Mouse (Mus musculus) CH12F3 (cell line): ENCODE data around the gene Kdm4d.
"Not testable (repeated sequence)": the region's sequence is repeated elsewhere in the genome, so short reads cannot be mapped to it uniquely, and the experiment has no call there.

Source experiments
- in situ Hi-C: fragments of 300-500 bp; cut with MboI; formaldehyde crosslinking; loops from 2 replicates; pipeline ENCODE4 v1.14.3; 2020; ENCODE audit warnings: low sequenced_read_pairs

Kdm4d gene

DNA sequence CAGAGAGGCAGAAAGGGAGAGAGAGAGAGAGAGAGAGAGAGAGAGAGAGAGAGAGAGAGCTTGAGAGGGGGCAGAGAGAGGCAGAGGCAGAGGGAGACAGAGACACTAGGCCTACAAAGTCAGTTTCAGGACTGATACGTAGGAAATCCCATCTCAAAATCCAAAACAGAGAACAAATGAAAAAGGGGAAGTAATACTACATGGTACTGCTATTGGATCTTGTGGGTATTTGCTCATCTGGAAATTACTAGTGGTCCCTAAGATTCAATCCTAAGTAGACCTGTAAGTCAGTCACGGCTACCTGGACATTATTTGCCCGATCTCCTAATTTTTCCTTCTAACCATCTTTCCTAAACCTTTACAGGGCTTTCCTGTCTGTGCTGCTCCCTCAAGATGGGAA is 44.0 kb downstream of the Kdm4d start:
- in situ Hi-C loops, result no loop called here

DNA sequence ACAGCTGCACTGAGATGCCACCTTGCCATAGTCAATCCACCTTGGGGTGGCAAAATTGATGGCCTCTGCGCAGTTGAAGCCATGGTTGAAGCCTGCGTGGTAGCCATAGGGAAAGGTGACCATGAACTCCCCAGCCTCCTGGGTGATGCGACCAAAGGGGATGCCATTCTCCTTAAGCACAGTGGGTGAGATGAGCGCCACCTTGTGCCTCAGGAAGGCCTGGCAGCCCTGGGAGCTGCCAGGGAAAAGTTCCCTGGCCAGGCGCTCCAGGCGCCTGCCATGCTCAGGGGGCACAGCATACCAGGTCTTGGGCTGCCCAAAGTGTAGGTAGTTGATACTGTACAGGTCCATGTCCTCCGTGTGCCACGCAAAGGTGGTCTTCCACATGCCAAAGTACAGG is 49.2 kb downstream of the Kdm4d start:
- in situ Hi-C loops, result not testable (repeated sequence)

DNA sequence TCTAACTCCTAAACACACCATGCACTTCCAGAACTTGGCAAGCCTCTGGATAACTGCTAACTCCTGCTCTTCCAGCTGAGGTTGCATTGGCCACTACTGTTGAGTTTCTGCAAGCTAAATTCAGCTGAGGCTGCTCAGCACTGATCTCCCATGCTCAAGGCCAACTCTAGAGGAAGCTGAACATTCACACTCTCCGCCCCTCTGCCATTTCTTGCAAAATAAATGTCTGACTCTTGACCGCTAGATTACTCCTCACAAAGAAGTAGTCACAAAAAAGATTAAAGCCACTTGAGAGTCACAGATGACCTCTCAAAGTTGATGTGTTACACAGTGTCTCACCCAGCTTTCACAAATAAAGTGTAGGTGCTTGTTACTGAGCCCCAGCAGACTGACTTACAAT is 53.2 kb downstream of the Kdm4d start:
- in situ Hi-C loops, result not testable (repeated sequence)

DNA sequence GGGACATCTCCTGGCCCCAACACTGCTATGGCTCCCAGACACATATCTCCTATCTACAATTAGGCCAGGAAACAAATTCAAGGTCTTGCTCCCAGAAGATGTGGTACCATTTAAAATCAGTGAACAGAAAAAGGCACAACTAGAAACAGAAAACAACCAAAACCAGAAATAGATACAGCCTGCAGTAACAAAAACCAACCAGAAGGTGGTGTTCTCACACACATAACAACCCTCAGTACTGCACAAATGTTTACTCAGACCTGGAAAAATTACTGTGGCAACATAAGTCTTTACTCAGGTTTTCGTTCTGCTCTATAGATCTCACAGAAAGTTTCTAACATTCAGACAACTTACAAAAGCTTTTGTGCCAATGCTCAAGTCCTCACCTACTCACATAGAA is 59.9 kb downstream of the Kdm4d start:
- in situ Hi-C loops, result no loop called here

DNA sequence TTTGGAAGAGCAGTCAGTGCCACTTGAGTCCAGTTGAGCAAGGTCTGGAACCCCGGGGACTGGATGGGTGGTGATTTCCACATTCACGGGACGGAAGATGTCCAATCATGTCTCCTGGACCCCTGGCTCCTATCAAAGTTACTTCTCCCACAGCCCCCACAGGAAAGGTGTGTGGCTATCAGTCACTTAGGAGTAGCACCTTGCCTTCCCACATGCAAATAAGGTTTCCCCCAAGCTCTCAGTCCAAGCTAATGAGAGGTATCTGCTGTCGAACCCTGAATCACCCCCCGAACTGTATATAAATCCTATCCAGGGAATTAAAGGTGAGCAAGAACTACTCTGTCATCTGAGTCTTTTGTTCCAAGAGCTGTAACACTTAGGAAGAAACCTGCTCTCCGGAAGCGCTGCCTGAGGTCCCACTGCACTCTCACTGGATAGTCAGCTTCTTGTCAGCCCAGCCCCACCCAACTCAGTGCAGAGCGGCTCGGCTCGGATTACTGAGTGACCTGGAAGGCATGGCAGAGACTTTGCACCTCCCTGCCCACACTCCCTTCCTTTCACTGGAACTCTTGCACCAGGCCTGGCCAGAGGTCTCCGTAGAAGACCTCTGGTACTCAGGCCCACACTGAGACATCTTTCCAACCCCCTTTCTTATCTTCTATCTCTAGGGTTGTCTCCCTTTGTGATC is 66.9 kb downstream of the Kdm4d start:
- in situ Hi-C loops, result no loop called here
